Mouse (Mus musculus): ENCODE results near the gene Arl4d. TPM values are rescaled to one million over a fixed set of nuclear protein-coding genes. Genes with fewer than 3 reads are reported as not detected.
A peak's percentile ranks its signal among the peaks of the same experiment; 100 is the strongest.
"Not testable (repeated sequence)": the region's sequence is repeated elsewhere in the genome, so short reads cannot be mapped to it uniquely, and the experiment has no call there.

Gene Arl4d
- polyA plus RNA-seq, 1 experiment from 2014 or later = 7.9 TPM

DNA sequence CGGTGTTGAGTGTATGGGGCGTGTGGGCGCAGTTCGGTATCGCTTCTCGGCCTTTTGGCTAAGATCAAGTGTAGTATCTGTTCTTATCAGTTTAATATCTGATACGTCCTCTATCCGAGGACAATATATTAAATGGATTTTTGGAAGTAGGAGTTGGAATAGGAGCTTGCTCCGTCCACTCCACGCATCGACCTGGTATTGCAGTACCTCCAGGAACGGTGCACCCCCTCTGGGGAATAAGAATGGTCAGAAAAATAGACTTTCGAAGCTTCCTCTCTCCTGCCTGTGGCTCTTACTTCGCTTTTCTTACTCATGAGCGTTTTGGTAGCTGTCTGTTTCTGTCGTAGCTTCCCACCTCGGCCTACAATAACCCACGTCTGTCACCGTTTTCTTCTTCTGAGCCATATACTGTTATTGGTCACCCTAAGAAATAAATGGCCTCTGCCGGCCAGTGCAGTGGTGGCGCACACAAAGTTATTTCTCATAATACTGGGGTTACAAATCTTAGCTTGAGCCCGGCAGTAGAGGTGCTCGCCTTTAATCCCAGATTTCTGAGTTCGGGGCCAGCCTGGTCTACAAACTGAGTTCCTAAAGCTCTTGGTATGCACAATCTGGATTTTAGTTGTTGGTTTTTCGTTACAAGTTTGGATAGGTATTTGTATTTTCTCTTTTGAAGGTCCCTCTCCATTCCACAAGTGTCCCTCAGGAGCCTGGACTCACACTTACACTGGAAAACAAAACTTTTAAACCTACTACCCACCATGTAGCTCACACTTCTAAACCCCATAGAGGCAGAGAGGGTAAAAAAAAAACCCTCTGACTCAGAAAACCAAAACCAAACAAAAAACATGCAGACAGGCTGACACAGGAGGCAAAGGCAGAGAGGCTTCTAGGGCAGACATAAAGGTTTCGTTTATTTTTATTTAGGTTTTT lies 23.4 kb upstream of the Arl4d start:
- DNase-seq (ENCODE audit: low spot score) = peak; percentile 87
- WGBS = 5% methylated on average over 14 of the region's 26 CpGs

DNA sequence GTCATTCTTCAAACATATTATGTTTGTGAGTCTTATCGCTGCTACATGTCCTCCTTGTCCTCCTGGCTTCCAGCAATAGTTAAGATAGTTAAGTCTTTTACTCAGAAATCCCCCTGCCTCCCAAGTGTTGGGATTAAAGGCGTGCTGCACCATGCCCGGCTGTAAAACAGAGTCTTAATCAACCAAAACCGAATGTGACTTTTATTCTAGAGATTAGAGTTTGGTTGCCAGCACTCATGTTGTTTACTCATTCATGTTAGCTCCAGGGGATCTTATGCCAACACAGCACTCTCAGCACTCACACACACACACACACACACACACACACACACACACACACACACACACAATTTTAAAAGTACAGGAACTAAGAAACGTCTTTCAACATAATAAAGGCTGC lies 22.4 kb upstream of the Arl4d start:
- WGBS = 51% methylated on average over 5 of the region's 5 CpGs
- Histone ChIP-seq H3K36me3 (ENCODE audit: insufficient read depth, low read length) (no peaks in the 10 kb centered on the region), H3K9ac (ENCODE audit: low read depth, low read length) (no peak overlapping the region), H3K27me3 (ENCODE audit: insufficient read depth, low read length) (no peaks in the 10 kb centered on the region), H3K4me3 (replicated peaks; ENCODE audit: low read depth, low read length) (no peak overlapping the region), H3K4me1 (replicated peaks; ENCODE audit: insufficient read depth, low read length) (no peaks in the 10 kb centered on the region), H3K4me2 (ENCODE audit: low read length) (no peak overlapping the region), H3K9me3 (replicated peaks; ENCODE audit: low read length) (no peaks in the 10 kb centered on the region), H3K27ac (no peak overlapping the region)
- ATAC-seq (replicated peaks; ENCODE audit: low FRiP score, low read depth) = no peak
- DNase-seq (ENCODE audit: low spot score) = no peak
- no peak for TF ChIP-seq CTCF (IDR thresholded peaks at IDR 0.05; ENCODE audit: low read depth)

More for the DNA sequence above, 23.4 kb upstream of the Arl4d start:
- H3K4me3 ChIP-seq (replicated peaks; ENCODE audit: low read depth, low read length); H3K36me3 ChIP-seq (ENCODE audit: insufficient read depth, low read length); H3K4me2 ChIP-seq (ENCODE audit: low read length); H3K9ac ChIP-seq (ENCODE audit: low read depth, low read length); H3K9me3 ChIP-seq (replicated peaks; ENCODE audit: low read length); H3K27me3 ChIP-seq (ENCODE audit: insufficient read depth, low read length); H3K4me1 ChIP-seq (replicated peaks; ENCODE audit: insufficient read depth, low read length): not testable (repeated sequence)
- ATAC-seq (replicated peaks; ENCODE audit: low FRiP score, low read depth) = peak; percentile 78
- peak overlapping the region; percentile 82 for H3K27ac ChIP-seq

DNA sequence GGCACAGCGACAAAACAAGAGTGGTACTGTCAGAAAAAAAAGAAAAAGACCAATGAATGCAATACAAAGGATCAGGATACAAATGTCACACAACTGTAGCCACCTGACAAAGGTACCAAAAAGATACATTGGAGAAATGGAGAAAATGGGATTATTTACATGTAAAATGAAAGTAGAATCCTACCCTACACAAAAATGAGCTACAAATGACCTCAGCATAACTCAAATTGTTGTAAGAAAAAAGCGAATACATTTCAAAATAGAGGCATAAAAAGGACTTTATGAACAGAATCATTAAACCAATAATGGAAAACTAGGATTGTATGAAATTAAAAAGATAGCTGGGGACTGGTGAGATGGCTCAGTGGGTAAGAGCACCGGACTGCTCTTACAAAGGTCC lies 20.8 kb upstream of the Arl4d start:
- no peak for TF ChIP-seq CTCF (IDR thresholded peaks at IDR 0.05; ENCODE audit: low read depth)
- H3K27ac ChIP-seq = no peak overlapping the region
- WGBS = 63% methylated on average over 3 of the region's 3 CpGs

DNA sequence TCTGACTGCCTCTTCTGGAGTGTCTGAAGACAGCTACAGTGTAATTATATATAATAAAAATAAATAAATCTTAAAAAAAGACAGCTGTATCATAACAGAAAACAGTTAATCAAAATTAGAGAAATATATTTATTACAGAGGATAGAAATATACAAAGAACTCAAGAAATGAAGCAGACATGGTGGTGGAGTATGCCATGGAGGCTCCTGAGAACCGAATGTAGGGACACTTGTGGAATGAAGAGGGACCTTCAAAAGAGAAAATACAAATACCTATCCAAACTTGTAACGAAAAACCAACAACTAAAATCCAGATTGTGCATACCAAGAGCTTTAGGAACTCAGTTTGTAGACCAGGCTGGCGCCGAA lies 20.3 kb upstream of the Arl4d start:
- H3K9me3 ChIP-seq (replicated peaks; ENCODE audit: low read length); H3K27me3 ChIP-seq (ENCODE audit: insufficient read depth, low read length); H3K27ac ChIP-seq; H3K9ac ChIP-seq (ENCODE audit: low read depth, low read length); H3K4me1 ChIP-seq (replicated peaks; ENCODE audit: insufficient read depth, low read length); H3K36me3 ChIP-seq (ENCODE audit: insufficient read depth, low read length); DNase-seq (ENCODE audit: low spot score); H3K4me3 ChIP-seq (replicated peaks; ENCODE audit: low read depth, low read length); ATAC-seq (replicated peaks; ENCODE audit: low FRiP score, low read depth); H3K4me2 ChIP-seq (ENCODE audit: low read length): not testable (repeated sequence)
- WGBS = 3% methylated on average over 4 of the region's 4 CpGs

More for the DNA sequence above, 20.8 kb upstream of the Arl4d start:
- Histone ChIP-seq H3K9ac (ENCODE audit: low read depth, low read length) (no peak overlapping the region), H3K4me2 (ENCODE audit: low read length) (no peak overlapping the region), H3K4me1 (replicated peaks; ENCODE audit: insufficient read depth, low read length) (no peaks in the 10 kb centered on the region), H3K4me3 (replicated peaks; ENCODE audit: low read depth, low read length) (no peak overlapping the region), H3K36me3 (ENCODE audit: insufficient read depth, low read length) (no peaks in the 10 kb centered on the region), H3K9me3 (replicated peaks; ENCODE audit: low read length) (no peaks in the 10 kb centered on the region), H3K27me3 (ENCODE audit: insufficient read depth, low read length) (no peaks in the 10 kb centered on the region)
- DNase-seq (ENCODE audit: low spot score) (no peak), ATAC-seq (replicated peaks; ENCODE audit: low FRiP score, low read depth) (no peak)

DNA sequence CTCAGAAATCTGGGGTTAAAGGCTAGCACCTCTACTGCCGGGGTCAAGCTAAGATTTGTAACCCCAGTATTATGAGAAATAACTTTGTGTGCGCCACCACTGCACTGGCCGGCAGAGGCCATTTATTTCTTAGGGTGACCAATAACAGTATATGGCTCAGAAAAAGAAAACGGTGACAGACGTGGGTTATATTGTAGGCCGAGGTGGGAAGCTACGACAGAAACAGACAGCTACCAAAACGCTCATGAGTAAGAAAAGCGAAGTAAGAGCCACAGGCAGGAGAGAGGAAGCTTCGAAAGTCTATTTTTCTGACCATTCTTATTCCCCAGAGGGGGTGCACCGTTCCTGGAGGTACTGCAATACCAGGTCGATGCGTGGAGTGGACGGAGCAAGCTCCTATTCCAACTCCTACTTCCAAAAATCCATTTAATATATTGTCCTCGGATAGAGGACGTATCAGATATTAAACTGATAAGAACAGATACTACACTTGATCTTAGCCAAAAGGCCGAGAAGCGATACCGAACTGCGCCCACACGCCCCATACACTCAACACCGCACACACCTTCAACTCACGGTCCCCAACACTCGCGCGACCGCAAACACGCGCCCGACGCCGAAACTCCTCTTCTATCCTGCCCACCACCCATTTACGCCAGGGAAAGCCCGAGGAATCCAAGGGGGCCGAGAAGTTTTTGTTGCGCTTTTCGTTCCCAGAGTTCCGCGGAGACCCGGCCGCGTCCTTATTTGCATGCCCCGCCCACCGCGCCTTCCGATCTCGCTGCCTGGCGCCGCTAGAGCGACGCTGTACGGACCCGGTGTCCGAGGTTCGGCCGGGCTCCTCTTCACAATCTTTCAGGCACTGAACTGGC lies 19.7 kb upstream of the Arl4d start:
- H3K4me3 ChIP-seq (replicated peaks; ENCODE audit: low read depth, low read length) = 0 out of 2 replicates have a peak overlapping the region, but pooled peaks have one; percentile 13
- H3K27me3 ChIP-seq (ENCODE audit: insufficient read depth, low read length); H3K9me3 ChIP-seq (replicated peaks; ENCODE audit: low read length); H3K4me1 ChIP-seq (replicated peaks; ENCODE audit: insufficient read depth, low read length); H3K36me3 ChIP-seq (ENCODE audit: insufficient read depth, low read length): not testable (repeated sequence)
- peak overlapping the region; percentile 63; the same call in 1 of the 2 replicates for H3K9ac ChIP-seq (ENCODE audit: low read depth, low read length)
- DNase-seq (ENCODE audit: low spot score) (peak; percentile 81), ATAC-seq (replicated peaks; ENCODE audit: low FRiP score, low read depth) (peak; percentile 79)
- WGBS = under 1% methylated on average over 43 of the region's 56 CpGs
- peak overlapping the region; percentile 45 for H3K4me2 ChIP-seq (ENCODE audit: low read length)
- peak overlapping the region; percentile 93 for H3K27ac ChIP-seq

DNA sequence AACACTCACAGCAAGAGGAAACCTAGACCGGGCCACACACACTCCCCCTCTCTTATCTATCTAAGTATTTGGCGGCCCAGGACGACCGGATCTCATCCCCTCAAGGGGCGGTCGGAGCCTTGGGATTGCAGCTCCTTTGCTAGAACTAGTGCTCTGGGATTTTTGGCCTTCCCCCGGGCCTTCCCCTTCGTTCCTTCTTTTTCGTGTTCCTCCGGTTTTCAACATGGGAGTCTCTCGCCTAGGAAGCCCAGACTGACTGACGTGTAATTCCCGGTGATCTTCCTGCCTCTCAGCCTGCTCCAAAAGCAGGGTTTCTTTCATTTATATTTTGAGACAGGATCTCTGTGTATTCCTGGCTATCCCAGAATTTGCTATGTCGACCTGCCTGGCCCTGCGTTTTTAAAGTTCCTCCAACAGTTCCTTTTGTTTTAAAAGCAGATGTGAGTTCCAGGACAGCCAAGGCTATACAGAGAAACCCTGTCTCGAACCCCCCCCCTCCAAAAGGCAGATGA lies 19.0 kb upstream of the Arl4d start:
- H3K4me1 ChIP-seq (replicated peaks; ENCODE audit: insufficient read depth, low read length); H3K9me3 ChIP-seq (replicated peaks; ENCODE audit: low read length); H3K27me3 ChIP-seq (ENCODE audit: insufficient read depth, low read length); ATAC-seq (replicated peaks; ENCODE audit: low FRiP score, low read depth); DNase-seq (ENCODE audit: low spot score); H3K36me3 ChIP-seq (ENCODE audit: insufficient read depth, low read length): not testable (repeated sequence)
- 12% methylated on average over 11 of the region's 16 CpGs for WGBS
- H3K4me3 ChIP-seq (replicated peaks; ENCODE audit: low read depth, low read length) = 0 out of 2 replicates have a peak overlapping the region, but pooled peaks have one; percentile 13
- H3K9ac ChIP-seq (ENCODE audit: low read depth, low read length) = peak overlapping the region; percentile 63; the same call in 1 of the 2 replicates
- peak overlapping the region; percentile 45 for H3K4me2 ChIP-seq (ENCODE audit: low read length)
- peak overlapping the region; percentile 93 for H3K27ac ChIP-seq

DNA sequence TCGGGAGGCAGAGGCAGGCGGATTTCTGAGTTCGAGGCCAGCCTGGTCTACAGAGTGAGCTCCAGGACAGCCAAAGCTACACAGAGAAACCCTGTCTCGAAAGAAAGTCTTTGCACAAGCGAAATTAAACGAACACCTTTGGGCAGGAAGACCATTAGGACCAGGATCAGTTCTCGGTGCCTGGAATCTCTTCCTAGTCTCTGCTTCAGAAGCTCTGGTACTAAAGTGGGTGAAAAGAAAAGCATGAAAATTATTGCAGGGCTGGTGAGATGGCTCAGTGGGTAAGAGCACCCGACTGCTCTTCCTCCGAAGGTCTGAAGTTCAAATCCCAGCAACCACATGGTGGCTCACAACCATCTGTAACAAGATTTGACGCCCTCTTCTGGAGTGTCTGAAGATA lies 18.2 kb upstream of the Arl4d start:
- not testable (repeated sequence) for ATAC-seq (replicated peaks; ENCODE audit: low FRiP score, low read depth); H3K9ac ChIP-seq (ENCODE audit: low read depth, low read length); H3K36me3 ChIP-seq (ENCODE audit: insufficient read depth, low read length); H3K4me2 ChIP-seq (ENCODE audit: low read length); DNase-seq (ENCODE audit: low spot score); H3K4me1 ChIP-seq (replicated peaks; ENCODE audit: insufficient read depth, low read length); H3K9me3 ChIP-seq (replicated peaks; ENCODE audit: low read length); H3K27me3 ChIP-seq (ENCODE audit: insufficient read depth, low read length); H3K4me3 ChIP-seq (replicated peaks; ENCODE audit: low read depth, low read length); H3K27ac ChIP-seq
- 93% methylated on average over 10 of the region's 10 CpGs for WGBS
